Mouse (Mus musculus): ENCODE results near the gene Ppp1cb. TPM values are rescaled to one million over a fixed set of nuclear protein-coding genes. Genes with fewer than 3 reads are reported as not detected.

The Ppp1cb gene
- total and polyA plus RNA-seq, 3 experiments, result 121 to 2,029 (median 268) TPM

DNA sequence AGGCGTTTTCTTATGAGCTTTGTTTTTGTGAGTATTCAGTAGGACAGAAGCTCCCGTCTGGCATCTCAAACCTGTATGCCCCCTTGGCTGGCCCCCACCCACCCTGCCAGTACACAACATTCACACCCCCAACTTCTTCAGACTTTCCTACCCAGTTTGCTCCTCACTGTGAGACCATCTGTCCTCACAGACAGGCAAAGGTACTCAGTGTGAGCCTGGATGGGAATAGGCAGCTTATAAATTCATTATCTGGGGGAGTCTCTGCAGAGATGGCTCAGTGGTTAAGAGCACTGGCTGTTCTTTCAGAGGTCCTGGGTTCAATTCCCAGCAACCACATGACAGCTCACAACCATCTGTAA, 20.1 kb upstream of the Ppp1cb start:
- TF ChIP-seq GABPA (IDR thresholded peaks at IDR 0.05; ENCODE audit: low read depth, low read length), result no peak
- no peak for TF ChIP-seq HCFC1 (IDR thresholded peaks at IDR 0.05; ENCODE audit: low read depth, low read length)
- TF ChIP-seq SMC3 (IDR thresholded peaks at IDR 0.05; ENCODE audit: low read depth, low read length), result no peak
- no peak for TF ChIP-seq MAX (IDR thresholded peaks at IDR 0.05; ENCODE audit: low read length)
- TF ChIP-seq POLR2A (IDR thresholded peaks at IDR 0.05; ENCODE audit: control insufficient read depth in 1 of 2, insufficient read depth in 1 of 2, low read depth in 1 of 2, low read length in 2 of 2, poor library complexity in 1 of 2), result no peak
- TF ChIP-seq ETS1 (IDR thresholded peaks at IDR 0.05; ENCODE audit: low read depth, low read length), result no peak
- no peak for TF ChIP-seq TCF12 (IDR thresholded peaks at IDR 0.05; ENCODE audit: low read depth, low read length)
- TF ChIP-seq ZC3H11A (IDR thresholded peaks at IDR 0.05; ENCODE audit: low read depth, low read length), result no peak
- Histone ChIP-seq H3K79me2 (ENCODE audit: control insufficient read depth, insufficient read depth, low read length, poor library complexity) (no peaks in the 10 kb centered on the region), H3K4me3 (ENCODE audit: control insufficient read depth in 1 of 2, insufficient read depth in 1 of 2, low read depth in 2 of 2, low read length in 2 of 2) (no peak overlapping the region), H3K9ac (ENCODE audit: control insufficient read depth, low read depth, low read length, poor library complexity, severe bottlenecking) (no peak overlapping the region), H3K27me3 (ENCODE audit: control insufficient read depth in 1 of 2, insufficient read depth in 2 of 2, low read length in 2 of 2) (peaks cover 6 to 9% of the 10 kb centered on the region in 2 experiments), H3K27ac (ENCODE audit: control insufficient read depth, low read depth, low read length) (no peak overlapping the region), H3K9me3 (replicated peaks; ENCODE audit: insufficient read depth, low read length) (no peaks in the 10 kb centered on the region), H3K36me3 (ENCODE audit: control insufficient read depth in 1 of 2, insufficient read depth in 2 of 2, low read length in 2 of 2) (no peaks in the 10 kb centered on the region), H3K4me1 (ENCODE audit: control insufficient read depth in 1 of 2, insufficient read depth in 2 of 2, low read length in 2 of 2) (no peaks in the 10 kb centered on the region)
- DNase-seq (ENCODE audit: low read depth, low spot score), result no peak

DNA sequence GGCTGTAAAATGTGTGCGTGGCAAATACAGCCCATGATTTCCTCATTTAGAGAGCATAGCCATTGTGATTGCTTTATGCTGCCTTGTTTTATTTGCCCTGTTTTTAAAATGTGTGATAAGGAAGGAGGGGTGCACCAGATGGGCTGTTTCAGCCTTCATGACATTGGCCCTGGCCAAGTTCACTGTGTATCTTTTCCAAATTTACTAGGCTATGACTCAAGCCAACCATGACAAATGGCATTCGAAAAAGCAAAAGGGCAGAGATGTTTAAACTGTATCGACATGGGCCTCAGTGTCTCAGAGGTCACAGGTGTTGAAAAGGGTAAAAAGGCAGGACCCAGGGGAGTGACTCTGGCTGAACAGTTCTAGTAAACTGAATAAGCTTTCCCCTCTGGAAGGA, 17.3 kb upstream of the Ppp1cb start:
- Histone ChIP-seq H3K4me3 (ENCODE audit: control insufficient read depth in 1 of 2, insufficient read depth in 1 of 2, low read depth in 2 of 2, low read length in 2 of 2) (no peak overlapping the region), H3K27me3 (ENCODE audit: control insufficient read depth in 1 of 2, insufficient read depth in 2 of 2, low read length in 2 of 2) (peaks cover 9 to 16% of the 10 kb centered on the region in 2 experiments), H3K9me3 (replicated peaks; ENCODE audit: insufficient read depth, low read length) (no peaks in the 10 kb centered on the region), H3K79me2 (ENCODE audit: control insufficient read depth, insufficient read depth, low read length, poor library complexity) (no peaks in the 10 kb centered on the region), H3K36me3 (ENCODE audit: control insufficient read depth in 1 of 2, insufficient read depth in 2 of 2, low read length in 2 of 2) (no peaks in the 10 kb centered on the region), H3K27ac (ENCODE audit: control insufficient read depth, low read depth, low read length) (no peak overlapping the region), H3K9ac (ENCODE audit: control insufficient read depth, low read depth, low read length, poor library complexity, severe bottlenecking) (no peak overlapping the region), H3K4me1 (ENCODE audit: control insufficient read depth in 1 of 2, insufficient read depth in 2 of 2, low read length in 2 of 2) (no peaks in the 10 kb centered on the region)
- TF ChIP-seq MYC (IDR thresholded peaks at IDR 0.05; ENCODE audit: low read depth, low read length) (no peak), BHLHE40 (IDR thresholded peaks at IDR 0.05; ENCODE audit: borderline replicate concordance, low read depth, low read length) (no peak), HCFC1 (IDR thresholded peaks at IDR 0.05; ENCODE audit: low read depth, low read length) (no peak), CHD1 (IDR thresholded peaks at IDR 0.05; ENCODE audit: low read depth, low read length) (no peak), MAZ (IDR thresholded peaks at IDR 0.05; ENCODE audit: low read depth, low read length) (no peak), POLR2AphosphoS5 (IDR thresholded peaks at IDR 0.05; ENCODE audit: borderline replicate concordance, low read depth, low read length) (no peak), MAFK (IDR thresholded peaks at IDR 0.05; ENCODE audit: borderline replicate concordance, low read depth, low read length) (no peak), GABPA (IDR thresholded peaks at IDR 0.05; ENCODE audit: low read depth, low read length) (no peak), UBTF (IDR thresholded peaks at IDR 0.05; ENCODE audit: borderline replicate concordance, insufficient read depth, low read depth, low read length) (no peak), TBP (IDR thresholded peaks at IDR 0.05; ENCODE audit: low read depth, low read length) (no peak), ELF1 (IDR thresholded peaks at IDR 0.05; ENCODE audit: low read depth, low read length) (no peak), CHD2 (IDR thresholded peaks at IDR 0.05; ENCODE audit: low read length) (no peak), MAX (IDR thresholded peaks at IDR 0.05; ENCODE audit: low read length) (no peak), E2F4 (IDR thresholded peaks at IDR 0.05; ENCODE audit: borderline replicate concordance, low read depth, low read length) (no peak)
- no peak for DNase-seq (ENCODE audit: low read depth, low spot score)
